Mouse (Mus musculus) retina, embryonic 14.5 days (tissue): ENCODE measurements around the gene Ric8a.

ENCODE experiments used
- DNase-seq: peaks from one replicate; pipeline ENCODE4 v3.0.0-alpha.2; 2015; ENCODE audit warnings: low spot score

Gene Ric8a

DNA sequence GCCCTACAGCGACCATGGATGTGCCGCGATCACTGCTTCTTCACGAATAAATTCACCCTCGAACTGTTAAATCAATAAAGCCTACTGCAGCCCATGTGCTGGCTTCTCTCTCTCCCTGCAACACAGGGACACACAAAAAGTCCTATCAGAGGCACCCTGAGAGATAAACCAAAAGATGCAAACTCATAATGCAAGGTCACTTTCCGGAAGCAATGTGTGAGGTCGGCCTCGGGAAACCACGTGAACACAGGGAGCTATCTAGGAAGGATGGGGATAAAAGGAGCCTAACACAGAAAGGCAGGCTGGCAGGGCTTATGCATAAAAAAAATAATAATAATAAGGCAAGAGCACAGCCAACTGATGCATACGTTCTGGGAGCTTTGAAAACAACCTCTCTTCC is 10.1 kb upstream of the Ric8a start:
- DNase-seq, result no peak

GRCm38 (mm10) chr7:140847755-140848580 is 8.8 kb upstream of the Ric8a start, which contains the start of gene Odf3:
TSS of gene Odf3 (plus strand) at chr7:140847805.
- no peak for DNase-seq

DNA sequence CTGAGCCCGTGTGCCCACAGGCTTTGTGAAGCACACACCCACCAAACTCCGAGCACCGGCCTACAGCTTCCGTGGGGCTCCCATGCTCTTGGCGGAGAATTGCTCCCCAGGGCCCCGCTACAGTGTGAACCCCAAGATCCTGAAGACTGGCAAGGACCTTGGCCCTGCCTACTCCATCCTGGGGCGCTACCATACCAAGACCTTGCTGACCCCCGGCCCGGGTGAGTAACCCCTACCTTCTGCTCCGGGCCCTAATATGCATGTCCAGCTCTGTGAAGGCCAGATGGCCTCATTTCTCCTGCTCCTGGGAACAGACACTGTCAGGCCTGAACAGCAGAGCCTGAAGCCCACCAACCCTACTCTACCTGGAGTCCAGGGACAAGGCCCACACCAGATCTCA is 8.2 kb upstream of the Ric8a start:
- no peak for DNase-seq

DNA sequence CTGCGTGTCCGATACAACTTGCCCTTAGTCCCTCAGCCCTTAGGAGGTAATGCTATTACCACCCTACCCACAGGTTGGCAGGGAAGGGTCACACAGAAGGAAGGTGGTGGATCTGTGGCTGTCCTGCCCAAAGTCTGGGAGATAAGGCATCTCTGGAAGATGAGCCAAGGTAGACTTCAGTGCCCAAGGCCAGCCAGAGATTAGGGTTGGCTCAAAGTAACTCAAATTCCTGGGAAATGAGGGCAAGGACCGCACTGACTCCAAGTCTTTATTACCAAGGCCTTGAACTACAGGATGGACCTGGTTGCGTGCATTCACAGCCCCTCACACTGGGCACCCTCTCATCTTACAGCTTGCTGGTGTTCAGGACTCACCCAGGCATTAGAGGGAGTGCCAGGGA is 4.8 kb upstream of the Ric8a start:
- no peak for DNase-seq

GRCm38 (mm10) chr7:140853386-140853785 is 3.4 kb upstream of the Ric8a start:
- DNase-seq, result no peak

GRCm38 (mm10) chr7:140854483-140854882 is 2.3 kb upstream of the Ric8a start:
- DNase-seq, result no peak

DNA sequence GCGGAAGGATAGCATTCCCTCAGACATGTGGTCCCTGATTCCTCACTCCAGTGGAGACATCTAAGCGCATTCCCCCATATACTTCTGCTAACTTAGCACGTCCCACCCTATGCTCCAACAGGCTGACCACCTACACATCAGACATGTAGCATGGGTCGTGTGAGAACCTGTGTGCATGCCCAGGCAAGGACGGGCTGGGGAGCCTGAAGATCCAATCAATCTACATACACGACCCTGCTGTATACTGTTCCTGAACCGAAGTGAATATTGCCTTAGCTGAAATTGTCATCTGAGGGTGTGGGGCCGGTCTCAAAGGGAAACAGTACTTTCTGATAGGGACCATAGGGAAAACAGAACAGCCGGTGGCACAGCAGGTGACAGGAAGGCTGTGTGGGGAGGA is 1.6 kb upstream of the Ric8a start:
- DNase-seq, result no peak

- DNase-seq, result peak; percentile 88
These were observed 635 bp upstream of the Ric8a start, which contains the start of gene Gm45785 for GRCm38 (mm10) chr7:140855860-140856784. TSS of gene Gm45785 (minus strand) at chr7:140856331.

DNA sequence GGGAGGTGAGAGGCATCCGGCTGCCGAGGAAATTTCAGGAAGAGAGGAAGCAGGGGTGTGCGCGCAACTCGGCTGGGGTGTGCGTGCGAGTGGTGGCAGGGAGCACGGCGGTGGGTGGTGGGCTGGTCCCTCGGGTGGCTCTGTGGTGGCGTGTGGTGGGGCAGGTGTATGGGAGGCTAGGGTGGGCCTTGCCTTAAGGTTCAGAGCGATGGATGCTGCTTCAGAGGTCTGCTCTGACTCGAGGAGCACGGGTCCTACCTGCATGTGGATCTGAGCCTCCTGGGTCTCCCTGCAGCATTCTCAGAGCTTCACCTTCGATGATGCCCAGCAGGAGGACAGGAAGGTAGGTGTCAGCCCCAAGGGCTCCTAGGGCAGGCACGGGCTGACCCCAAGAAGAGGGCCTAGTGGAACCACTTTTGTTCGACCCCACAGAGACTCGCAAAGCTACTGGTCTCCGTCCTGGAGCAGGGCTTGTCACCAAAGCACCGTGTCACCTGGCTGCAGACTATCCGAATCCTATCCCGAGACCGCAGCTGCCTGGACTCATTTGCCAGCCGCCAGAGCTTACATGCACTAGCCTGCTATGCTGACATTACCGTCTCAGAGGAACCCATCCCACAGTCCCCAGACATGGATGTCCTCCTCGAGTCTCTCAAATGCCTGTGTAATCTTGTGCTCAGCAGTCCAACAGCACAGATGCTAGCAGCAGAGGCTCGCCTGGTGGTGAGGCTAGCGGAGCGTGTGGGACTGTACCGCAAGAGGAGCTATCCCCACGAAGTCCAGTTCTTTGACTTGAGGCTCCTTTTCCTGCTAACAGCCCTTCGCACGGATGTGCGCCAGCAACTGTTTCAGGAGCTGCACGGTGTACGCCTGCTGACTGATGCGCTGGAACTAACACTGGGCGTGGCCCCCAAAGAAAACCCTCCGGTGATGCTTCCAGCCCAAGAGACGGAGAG is 1.1 kb downstream of the Ric8a start, which contains the start of gene Bet1l:
Gene Bet1l, minus strand, starts transcription at position 28 of the 956 bp plus-strand sequence.
- peak; percentile 17 for DNase-seq

GRCm38 (mm10) chr7:140858746-140859145 is 2.0 kb downstream of the Ric8a start:
- no peak for DNase-seq

- DNase-seq, result no peak
These were observed 3.2 kb downstream of the Ric8a start for GRCm38 (mm10) chr7:140859997-140860396.

- DNase-seq, result no peak
These were observed 4.0 kb downstream of the Ric8a start for GRCm38 (mm10) chr7:140860728-140861127.

GRCm38 (mm10) chr7:140864761-140865160 is 8.0 kb downstream of the Ric8a start:
- no peak for DNase-seq

GRCm38 (mm10) chr7:140874224-140874623 is 17.5 kb downstream of the Ric8a start:
- no peak for DNase-seq

DNA sequence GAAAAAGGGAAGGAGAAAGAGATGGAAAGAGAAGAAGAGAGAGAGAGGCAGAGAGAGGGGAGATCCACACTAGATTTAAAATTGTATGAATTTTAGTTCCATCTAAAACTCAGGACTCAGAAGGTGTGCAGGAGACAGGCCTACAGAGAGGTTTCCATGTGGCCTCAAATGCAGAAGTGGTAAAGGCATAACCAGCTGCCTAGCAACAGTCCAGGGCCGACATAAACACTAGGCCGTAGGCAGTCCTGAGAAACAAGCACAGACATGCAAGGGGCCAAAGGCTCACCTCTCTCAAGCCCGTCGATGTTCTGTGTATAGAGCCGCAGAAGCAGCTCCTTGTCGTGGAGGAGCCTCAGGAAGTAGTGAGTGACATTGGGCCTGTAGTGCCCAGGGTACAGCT is 20.6 kb downstream of the Ric8a start:
- DNase-seq, result no peak

- DNase-seq, result no peak
These were observed 22.6 kb downstream of the Ric8a start for GRCm38 (mm10) chr7:140879355-140879754.

DNA sequence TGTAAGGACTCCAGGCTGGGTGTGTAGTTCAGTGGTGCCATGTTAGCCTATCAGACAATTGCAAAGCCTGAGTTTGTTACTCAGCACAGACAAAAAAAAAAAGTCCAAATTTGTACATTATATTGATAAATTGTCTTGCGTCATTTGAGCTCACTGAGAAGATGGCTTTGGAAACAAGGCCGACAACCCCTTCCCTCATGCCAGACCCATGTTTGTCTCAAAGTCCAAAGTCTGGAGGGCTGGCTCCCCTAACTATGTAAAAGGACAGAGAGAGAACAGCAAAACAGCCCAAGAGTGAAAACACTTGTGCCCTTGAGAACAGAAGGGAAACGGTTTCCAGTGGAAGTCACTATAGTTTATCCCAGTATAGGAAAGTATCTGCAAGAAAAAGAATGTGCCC is 23.7 kb downstream of the Ric8a start:
- no peak for DNase-seq

GRCm38 (mm10) chr7:140880865-140881515 is 24.2 kb downstream of the Ric8a start:
- DNase-seq, result no peak

DNA sequence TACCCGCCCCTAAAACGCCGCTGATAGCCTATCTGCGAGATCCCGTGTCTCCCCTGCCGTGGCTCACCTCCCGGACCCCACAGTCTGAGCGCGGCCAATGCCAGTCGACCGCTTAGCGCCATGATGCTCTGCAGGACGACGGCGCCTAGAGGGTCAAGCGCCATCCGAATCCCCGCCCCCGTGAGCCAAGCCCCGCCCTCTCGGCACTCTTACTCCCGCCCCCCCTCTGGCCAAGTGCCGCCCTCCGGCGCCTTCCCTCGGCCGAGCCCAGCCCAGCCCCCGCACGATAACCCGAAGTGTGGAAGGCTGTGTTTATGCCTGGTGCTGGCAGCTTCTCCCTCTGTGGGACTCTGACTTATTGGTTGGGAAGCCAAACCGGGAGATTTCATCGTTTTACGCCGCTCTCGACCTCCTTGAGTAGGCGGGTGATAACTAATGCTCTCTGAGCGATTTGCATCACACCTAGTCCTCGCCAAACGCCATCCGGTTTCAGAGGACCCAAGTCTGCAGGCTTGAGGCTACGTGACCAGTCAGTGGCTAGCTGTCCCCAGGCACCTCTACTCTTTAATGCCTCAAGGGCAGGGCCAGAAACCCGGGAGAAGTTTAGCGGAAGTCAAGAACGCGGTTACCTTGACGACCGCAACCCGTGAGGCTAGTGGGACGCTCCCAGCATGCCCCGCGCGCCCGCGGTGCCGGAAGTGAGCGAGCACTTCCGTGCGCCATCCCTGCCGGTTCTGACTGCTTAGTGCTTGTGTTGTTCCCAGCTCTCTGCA is 25.1 kb downstream of the Ric8a start, which contains the start of the genes Psmd13 and Sirt3:
Gene Psmd13, plus strand, starts transcription at position 273 of the 773 bp plus-strand sequence.
Gene Sirt3, minus strand, starts transcription at position 614 of the 773 bp plus-strand sequence.
- peak; percentile 95 for DNase-seq

DNA sequence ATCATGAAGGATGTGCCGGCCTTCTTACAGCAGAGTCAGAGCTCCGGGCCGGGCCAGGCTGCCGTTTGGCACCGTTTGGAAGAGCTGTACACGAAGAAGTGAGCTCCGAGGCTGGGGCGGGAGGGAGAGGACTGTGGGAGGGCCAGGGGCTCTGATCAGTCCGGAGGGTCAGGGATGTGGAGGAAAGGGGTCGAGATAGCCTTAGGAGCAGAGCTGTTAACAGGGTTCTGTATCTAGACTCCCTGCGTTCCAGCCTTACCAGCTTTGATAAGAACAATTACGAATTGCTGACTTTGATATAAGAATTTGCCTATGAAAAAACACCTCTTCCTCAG is 25.7 kb downstream of the Ric8a start:
- no peak for DNase-seq
